Mouse (Mus musculus): ENCODE measurements around the gene Ube2l6.

GRCm38 (mm10) chr2:84762818-84763217 lies 35.8 kb upstream of the Ube2l6 start:
- TF ChIP-seq CTCF (IDR thresholded peaks at IDR 0.05; ENCODE audit: low read depth, low read length) (no peak), POLR2AphosphoS5 (IDR thresholded peaks at IDR 0.05; ENCODE audit: insufficient replicate concordance, low read depth, low read length) (no peak), GATA1 (IDR thresholded peaks at IDR 0.05; ENCODE audit: borderline replicate concordance, low read length) (no peak), GATA2 (IDR thresholded peaks at IDR 0.05; ENCODE audit: borderline replicate concordance, low read depth, low read length) (no peak)
